Mouse (Mus musculus) limb, embryonic 15.5 days (tissue): ENCODE data around the gene Cpe. TPM values are rescaled to one million over a fixed set of nuclear protein-coding genes. Genes with fewer than 3 reads are reported as not detected.

ENCODE experiments used
- ATAC-seq: fragments of 200-750 bp; cut with Nextera tagmentation; 2 replicates; pipeline ENCODE4 v1.8.0; 2017; ENCODE audit warnings: low read depth, moderate TSS enrichment; ENCODE audit not compliant: insufficient number of reproducible peaks, low FRiP score, low TSS enrichment
- H3K27ac ChIP-seq: fragments of 300-500 bp; sonication (generic); 2 replicates; pipeline ENCODE4 v1.5.1; 2015; ENCODE audit warnings: moderate library complexity, mild to moderate bottlenecking, inconsistent platforms
- H3K27me3 ChIP-seq: fragments of 300-500 bp; sonication (generic); 2 replicates; pipeline ENCODE4 v1.6.1; 2015; ENCODE audit warnings: inconsistent platforms
- H3K36me3 ChIP-seq: fragments of 300-500 bp; sonication (generic); 2 replicates; pipeline ENCODE4 v1.6.1; 2015; ENCODE audit warnings: inconsistent platforms
- H3K4me1 ChIP-seq: fragments of 300-500 bp; sonication (generic); 2 replicates; pipeline ENCODE4 v1.6.1; 2015; ENCODE audit warnings: inconsistent platforms
- H3K4me2 ChIP-seq: fragments of 300-500 bp; sonication (generic); 2 replicates; pipeline ENCODE4 v1.6.1; 2015; ENCODE audit warnings: mild to moderate bottlenecking, inconsistent platforms
- H3K4me3 ChIP-seq: fragments of 300-500 bp; sonication (generic); 2 replicates; pipeline ENCODE4 v1.5.1; 2015; ENCODE audit warnings: mild to moderate bottlenecking, inconsistent platforms
- H3K9ac ChIP-seq: fragments of 300-500 bp; sonication (generic); 2 replicates; pipeline ENCODE4 v1.6.1; 2015; ENCODE audit warnings: inconsistent platforms
- H3K9me3 ChIP-seq: fragments of 300-500 bp; sonication (generic); 2 replicates; pipeline ENCODE4 v1.6.1; 2016; ENCODE audit warnings: inconsistent platforms
- WGBS: fragments of 180-500 bp; shearing (Covaris S2); methylation state at CpG from one replicate; pipeline ENCODE4 v1.1.7; 2015; 5-methylcytosine and 5-hydroxymethylcytosine counted together
- polyA plus RNA-seq: library from polyadenylated mRNA; unstranded; fragments of >200 nt; fragmentation: Nextera tagmentation; extraction: Ambion mirVana; gene quantifications from 2 replicates; pipeline ENCODE4 v1.2.1, GENCODE M21; 2015

Cpe gene
- polyA plus RNA-seq, 1 experiment from 2014 or later = 170 TPM

DNA sequence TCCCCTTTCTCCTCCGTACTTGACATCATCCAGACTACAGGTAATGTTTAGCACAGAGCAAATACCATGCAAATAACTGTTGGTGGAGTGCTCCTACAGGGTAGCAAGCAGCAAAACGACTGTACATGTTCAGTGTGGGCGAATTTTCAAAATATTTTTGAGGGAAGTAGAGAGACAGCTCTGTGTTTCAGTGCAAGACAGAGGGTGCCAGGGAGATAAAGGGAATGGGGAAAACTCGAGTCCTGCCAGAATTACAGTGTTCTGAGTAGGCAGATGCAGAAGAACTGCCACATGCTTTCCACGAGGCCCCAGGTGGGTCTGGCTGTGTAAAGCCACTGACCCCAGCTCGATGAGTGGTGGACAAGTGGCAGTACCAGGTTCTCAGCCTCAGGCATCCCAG lies 64.8 kb downstream of the Cpe start:
- ATAC-seq = no peak
- 80% methylated on average over 6 of the region's 6 CpGs for WGBS
- Histone ChIP-seq H3K9me3 (no peaks in the 10 kb centered on the region), H3K4me1 (no peaks in the 10 kb centered on the region), H3K9ac (no peak overlapping the region), H3K27me3 (no peaks in the 10 kb centered on the region), H3K36me3 (no peaks in the 10 kb centered on the region), H3K4me3 (no peak overlapping the region), H3K27ac (no peak overlapping the region), H3K4me2 (no peak overlapping the region)

DNA sequence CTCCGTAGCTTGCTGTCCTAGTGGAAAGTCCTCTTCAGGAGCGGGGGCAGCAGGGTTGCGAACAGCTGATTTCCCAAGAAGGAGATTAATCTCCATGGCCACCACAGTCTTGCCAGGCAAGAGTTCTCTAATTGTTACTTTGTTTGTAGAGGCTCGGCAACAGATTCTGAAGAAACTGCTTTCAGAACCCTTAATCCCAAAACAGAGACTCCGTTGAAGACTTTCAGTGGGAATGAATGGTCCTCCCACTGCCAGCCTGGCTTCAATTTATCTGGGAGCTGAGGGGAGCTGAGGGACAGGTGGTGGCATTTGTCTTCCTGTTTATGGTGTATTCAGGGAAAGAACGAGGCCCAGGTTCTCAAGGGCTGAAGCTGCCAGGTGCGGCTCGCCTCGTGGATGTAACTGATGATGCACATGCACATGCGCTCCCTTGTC lies 68.2 kb downstream of the Cpe start:
- 73% methylated on average over 10 of the region's 10 CpGs for WGBS
- no peak overlapping the region for H3K4me3 ChIP-seq
- no peaks in the 10 kb centered on the region for H3K36me3 ChIP-seq
- H3K4me1 ChIP-seq = no peaks in the 10 kb centered on the region
- no peak overlapping the region for H3K9ac ChIP-seq
- no peaks in the 10 kb centered on the region for H3K9me3 ChIP-seq
- ATAC-seq = no peak
- H3K27ac ChIP-seq = no peak overlapping the region
- no peaks in the 10 kb centered on the region for H3K27me3 ChIP-seq
- no peak overlapping the region for H3K4me2 ChIP-seq

DNA sequence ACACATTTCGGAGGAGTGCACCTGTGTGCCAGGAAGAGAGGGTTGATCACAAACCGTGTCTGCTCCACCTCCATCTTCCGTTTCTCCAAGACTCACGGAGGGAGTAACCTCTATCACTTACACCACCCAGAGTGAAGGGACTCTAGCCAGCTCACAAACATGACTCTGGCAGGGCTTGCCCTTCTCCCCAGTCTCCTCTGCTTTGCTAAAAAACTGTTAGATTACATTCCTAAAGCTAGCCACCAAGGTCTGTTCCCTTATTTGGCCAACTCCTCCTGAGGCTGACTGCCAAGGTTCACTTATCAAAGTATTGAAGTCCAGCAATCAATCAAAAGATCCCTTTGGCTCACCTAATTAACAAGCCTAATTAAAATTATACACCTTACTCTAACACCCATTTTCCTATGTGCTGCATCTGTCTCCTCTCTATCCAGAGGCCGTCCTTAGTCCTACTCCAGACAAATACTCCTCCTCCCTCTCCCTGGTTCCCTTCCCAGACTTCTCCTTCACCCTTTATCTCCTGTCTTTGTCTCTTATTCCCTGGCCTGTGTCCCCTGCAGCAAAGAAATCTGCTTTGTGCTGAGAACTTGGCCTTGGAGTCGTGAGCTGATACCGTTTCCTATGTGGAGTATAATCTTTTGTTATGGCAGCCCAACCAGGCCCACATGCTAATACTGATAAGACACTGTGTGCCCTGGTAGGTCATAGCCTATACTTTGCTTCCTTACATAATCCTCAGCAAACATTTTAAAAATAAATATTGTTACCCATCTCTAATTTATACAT lies 72.3 kb downstream of the Cpe start:
- Histone ChIP-seq H3K9ac (no peak overlapping the region), H3K4me2 (no peak overlapping the region), H3K9me3 (no peaks in the 10 kb centered on the region), H3K27ac (no peak overlapping the region), H3K4me1 (no peaks in the 10 kb centered on the region), H3K27me3 (no peaks in the 10 kb centered on the region), H3K4me3 (no peak overlapping the region), H3K36me3 (0 out of 2 replicates have a peak, but pooled peaks cover 4% of the 10 kb centered on the region)
- WGBS = 71% methylated on average over 7 of the region's 7 CpGs
- no peak for ATAC-seq

DNA sequence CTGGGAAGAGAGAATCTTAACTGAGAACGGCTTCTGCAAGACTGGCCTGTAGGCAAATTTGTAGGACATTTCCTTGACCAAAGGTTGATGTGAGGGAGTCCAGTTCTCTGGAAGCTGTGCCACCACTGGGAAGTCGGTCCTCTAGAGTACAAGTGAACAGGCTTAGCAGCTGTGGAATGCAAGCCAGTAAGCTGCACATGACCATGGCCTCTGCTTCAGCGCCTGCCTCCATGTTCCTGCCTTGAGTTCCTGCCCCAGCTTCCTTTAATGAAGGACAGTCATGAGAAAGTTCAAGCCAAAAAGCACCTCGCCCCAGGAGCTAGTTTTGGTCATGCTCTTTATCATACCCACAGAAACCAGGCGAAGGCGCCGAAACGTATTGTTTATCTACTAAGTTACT lies 73.2 kb downstream of the Cpe start:
- Histone ChIP-seq H3K27ac (no peak overlapping the region), H3K27me3 (no peaks in the 10 kb centered on the region), H3K4me3 (no peak overlapping the region), H3K4me1 (no peaks in the 10 kb centered on the region), H3K4me2 (no peak overlapping the region), H3K36me3 (peaks cover 9% of the 10 kb centered on the region), H3K9me3 (no peaks in the 10 kb centered on the region), H3K9ac (no peak overlapping the region)
- 93% methylated on average over 8 of the region's 8 CpGs for WGBS
- no peak for ATAC-seq

DNA sequence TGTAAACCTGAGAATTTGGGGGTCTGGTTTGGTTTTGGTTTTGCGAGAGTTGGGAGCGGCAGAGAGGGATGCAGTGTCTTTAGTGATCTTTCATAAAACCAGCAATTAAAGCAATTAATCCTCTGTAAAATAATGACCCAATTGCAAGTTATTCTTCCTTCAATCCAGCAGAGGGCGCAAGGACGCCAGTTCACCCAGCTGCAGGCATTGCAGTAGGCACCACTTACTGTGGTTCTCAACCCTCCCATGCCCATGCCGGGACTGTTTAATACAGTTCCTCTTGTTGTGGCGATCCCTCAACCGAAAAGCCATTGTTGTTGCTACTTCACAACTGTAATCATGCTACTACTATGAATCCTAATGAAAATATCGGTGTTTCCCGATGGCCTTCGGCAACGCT lies 74.2 kb downstream of the Cpe start:
- no peaks in the 10 kb centered on the region for H3K9me3 ChIP-seq
- no peak overlapping the region for H3K27ac ChIP-seq
- no peak overlapping the region for H3K4me3 ChIP-seq
- no peak for ATAC-seq
- peaks cover 9% of the 10 kb centered on the region for H3K36me3 ChIP-seq
- no peak overlapping the region for H3K9ac ChIP-seq
- H3K4me2 ChIP-seq = no peak overlapping the region
- WGBS = 48% methylated on average over 11 of the region's 11 CpGs
- H3K27me3 ChIP-seq = no peaks in the 10 kb centered on the region
- H3K4me1 ChIP-seq = no peaks in the 10 kb centered on the region

DNA sequence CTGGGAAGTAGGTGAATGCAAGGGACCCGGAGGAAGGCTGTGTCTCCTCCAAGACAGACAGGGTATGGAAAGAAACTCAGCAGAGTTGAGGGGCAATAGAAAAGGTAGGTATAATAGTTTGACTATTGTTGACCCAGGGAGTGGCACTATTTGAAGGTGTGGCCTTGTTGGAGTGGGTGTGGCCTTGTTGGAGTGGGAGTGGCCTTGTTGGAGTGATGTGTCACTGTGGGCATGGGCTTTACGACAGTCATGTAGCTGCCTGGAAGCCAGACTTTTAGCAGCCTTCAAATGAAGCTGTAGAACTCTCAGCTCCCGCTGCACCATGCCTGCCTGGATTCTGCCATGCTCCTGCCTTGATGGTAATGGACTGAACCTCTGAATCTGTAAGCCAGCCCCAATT lies 76.3 kb downstream of the Cpe start:
- 79% methylated on average over 3 of the region's 3 CpGs for WGBS
- no peaks in the 10 kb centered on the region for H3K4me1 ChIP-seq
- no peak for ATAC-seq
- H3K9me3 ChIP-seq = no peaks in the 10 kb centered on the region
- no peak overlapping the region for H3K27ac ChIP-seq
- H3K27me3 ChIP-seq = no peaks in the 10 kb centered on the region
- no peak overlapping the region for H3K9ac ChIP-seq
- H3K36me3 ChIP-seq = peaks cover 12% of the 10 kb centered on the region
- H3K4me2 ChIP-seq = no peak overlapping the region
- H3K4me3 ChIP-seq = no peak overlapping the region

DNA sequence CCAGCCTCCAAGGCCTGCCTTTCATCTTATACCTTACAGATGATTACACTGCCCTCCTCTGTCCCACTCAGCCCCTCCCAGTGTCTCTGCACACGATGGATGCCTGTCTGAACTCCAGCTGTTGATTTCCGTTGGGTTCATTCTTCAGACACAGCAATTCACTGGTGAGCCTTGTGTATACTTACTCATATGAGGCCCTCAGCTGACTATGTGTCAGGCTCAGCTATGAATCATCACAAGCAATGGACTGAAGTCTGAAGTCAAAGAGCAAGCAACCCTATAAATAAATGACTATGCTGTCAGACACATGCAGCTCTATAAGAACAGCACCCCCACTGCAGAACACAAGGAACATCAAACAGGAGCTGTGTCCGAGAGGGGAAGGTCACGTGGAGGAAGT lies 77.4 kb downstream of the Cpe start:
- ATAC-seq = no peak
- Histone ChIP-seq H3K27ac (no peak overlapping the region), H3K9me3 (no peaks in the 10 kb centered on the region), H3K36me3 (peaks cover 15% of the 10 kb centered on the region), H3K9ac (no peak overlapping the region), H3K4me1 (no peaks in the 10 kb centered on the region), H3K27me3 (no peaks in the 10 kb centered on the region), H3K4me3 (no peak overlapping the region), H3K4me2 (no peak overlapping the region)
- 74% methylated on average over 4 of the region's 4 CpGs for WGBS

DNA sequence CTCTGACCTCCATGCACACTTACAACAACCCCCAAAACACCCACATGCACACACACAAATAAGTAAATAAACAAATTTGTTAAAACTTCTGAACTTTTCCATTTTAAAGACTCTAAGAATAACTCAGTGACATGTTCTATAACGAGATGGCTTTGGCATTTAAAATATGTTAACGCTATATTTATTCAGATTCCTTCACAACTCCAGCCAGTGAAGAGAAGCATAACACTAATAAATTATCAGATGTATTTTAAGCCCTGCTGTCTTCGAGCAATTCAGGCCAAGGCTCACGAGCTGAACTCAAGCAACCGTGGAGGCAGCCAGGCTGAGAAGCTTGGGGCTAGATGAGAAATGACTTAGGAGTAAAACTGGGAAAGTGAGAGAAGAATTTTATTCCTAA lies 79.2 kb downstream of the Cpe start:
- ATAC-seq = no peak
- WGBS = 64% methylated on average over 5 of the region's 5 CpGs
- Histone ChIP-seq H3K27ac (no peak overlapping the region), H3K36me3 (peaks cover 15% of the 10 kb centered on the region), H3K27me3 (no peaks in the 10 kb centered on the region), H3K4me2 (no peak overlapping the region), H3K9ac (no peak overlapping the region), H3K4me3 (no peak overlapping the region), H3K4me1 (no peaks in the 10 kb centered on the region), H3K9me3 (no peaks in the 10 kb centered on the region)

DNA sequence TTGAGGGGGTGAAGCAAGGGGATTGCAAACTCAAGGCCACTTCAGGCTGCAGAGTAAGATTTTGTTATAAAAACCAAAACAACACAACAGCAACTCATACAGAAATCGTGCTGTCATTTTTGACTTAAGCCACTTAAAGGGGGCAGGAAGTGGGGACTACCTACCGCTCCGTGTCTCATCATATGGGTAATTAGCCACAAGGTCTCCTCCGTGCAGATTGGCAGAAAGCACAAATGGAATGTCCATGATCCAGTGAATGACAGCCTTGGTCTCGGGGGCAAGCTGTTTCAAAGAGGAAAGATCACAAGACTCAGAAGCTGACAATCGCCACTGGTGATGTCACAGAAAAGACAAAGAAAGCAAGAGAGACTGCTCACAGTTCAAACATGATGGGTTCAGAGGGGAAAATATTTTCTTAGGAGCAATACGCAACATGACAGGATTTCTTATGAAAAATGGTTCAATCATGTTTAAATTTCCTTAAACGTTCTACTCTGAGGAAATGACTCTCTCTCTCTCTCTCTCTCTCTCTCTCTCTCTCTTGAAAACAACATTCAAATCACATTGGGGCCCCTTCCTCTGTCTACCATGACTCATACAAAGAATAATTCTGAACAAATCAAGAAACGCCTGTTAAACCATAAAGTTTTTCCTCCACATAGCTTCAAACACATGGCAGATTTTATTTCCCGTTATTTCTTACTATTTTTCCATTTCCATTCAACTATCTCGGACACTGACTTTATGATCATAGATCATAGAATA lies 81.5 kb downstream of the Cpe start:
- no peak overlapping the region for H3K27ac ChIP-seq
- H3K4me3 ChIP-seq = no peak overlapping the region
- H3K9ac ChIP-seq = no peak overlapping the region
- no peak for ATAC-seq
- H3K36me3 ChIP-seq = peaks cover 12% of the 10 kb centered on the region
- no peaks in the 10 kb centered on the region for H3K27me3 ChIP-seq
- WGBS = 73% methylated on average over 11 of the region's 11 CpGs
- H3K4me2 ChIP-seq = no peak overlapping the region
- no peaks in the 10 kb centered on the region for H3K4me1 ChIP-seq
- H3K9me3 ChIP-seq = no peaks in the 10 kb centered on the region

DNA sequence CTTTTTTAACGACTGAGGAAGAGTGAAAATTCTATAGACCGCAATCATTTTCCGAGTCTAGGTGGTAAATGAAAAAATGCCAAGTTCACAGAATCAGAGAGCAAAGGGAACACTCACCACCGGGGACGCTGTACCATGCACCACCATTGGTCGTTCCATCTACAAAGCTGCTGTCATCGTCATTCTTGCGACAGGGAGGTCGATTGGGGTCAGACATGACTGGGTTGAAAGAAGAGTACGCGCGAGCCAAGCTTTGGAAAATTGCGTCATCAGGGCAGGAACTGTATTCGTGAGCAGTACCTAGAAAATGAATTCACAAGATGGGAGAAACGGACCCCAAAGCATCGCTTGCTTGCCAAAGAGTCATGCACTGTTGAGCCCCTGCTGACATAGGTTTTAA lies 83.9 kb downstream of the Cpe start:
- Histone ChIP-seq H3K9me3 (no peaks in the 10 kb centered on the region), H3K4me1 (no peaks in the 10 kb centered on the region), H3K9ac (no peak overlapping the region), H3K36me3 (peaks cover 15% of the 10 kb centered on the region; the same call in 1 of the 2 replicates), H3K4me3 (no peak overlapping the region), H3K27me3 (no peaks in the 10 kb centered on the region), H3K4me2 (no peak overlapping the region), H3K27ac (no peak overlapping the region)
- WGBS = 90% methylated on average over 16 of the region's 16 CpGs
- no peak for ATAC-seq

DNA sequence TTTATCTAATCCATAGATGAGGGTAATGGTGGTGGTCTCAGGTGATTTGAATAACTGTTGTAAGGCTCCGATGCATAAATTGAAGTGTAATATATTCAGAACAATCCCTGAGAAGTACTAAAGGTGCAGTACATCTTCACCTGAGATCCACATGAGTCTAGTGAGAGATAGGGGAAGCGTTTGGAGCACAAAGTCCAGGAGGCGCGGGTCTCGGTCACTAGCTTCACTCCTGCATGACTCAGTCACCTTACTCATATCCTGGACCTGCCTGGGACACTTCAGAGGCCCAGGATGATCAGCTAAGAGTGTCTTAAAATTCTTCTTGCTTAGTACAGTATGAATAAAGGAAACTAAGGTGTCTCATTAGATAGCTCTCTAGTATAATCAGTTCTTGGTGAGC lies 86.8 kb downstream of the Cpe start:
- no peaks in the 10 kb centered on the region for H3K4me1 ChIP-seq
- H3K9me3 ChIP-seq = no peaks in the 10 kb centered on the region
- H3K9ac ChIP-seq = no peak overlapping the region
- H3K4me3 ChIP-seq = no peak overlapping the region
- ATAC-seq = no peak
- whole genome bisulfite sequencing = 95% methylated on average over 5 of the region's 5 CpGs
- H3K27ac ChIP-seq = no peak overlapping the region
- no peaks in the 10 kb centered on the region for H3K27me3 ChIP-seq
- no peak overlapping the region for H3K4me2 ChIP-seq
- H3K36me3 ChIP-seq = peaks cover 16% of the 10 kb centered on the region

DNA sequence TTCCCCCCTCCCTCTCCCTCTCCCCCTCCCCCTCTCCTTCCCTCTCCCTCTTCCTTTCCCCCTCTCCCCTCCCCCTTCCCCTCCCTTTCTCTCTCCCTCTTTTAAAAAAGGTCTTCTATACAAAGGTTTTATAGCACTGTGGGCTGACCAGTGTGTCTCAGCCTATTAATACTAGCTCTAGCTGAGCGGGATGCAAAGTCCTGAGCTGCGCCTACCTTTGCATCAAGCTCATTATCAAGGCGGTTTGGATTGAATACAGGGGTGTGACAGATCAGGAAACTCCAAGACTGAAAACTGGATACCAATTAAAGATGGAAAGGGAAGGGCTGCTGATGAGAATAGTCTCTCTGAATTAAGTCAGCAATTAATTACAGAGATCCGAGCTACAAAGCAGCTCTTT lies 94.6 kb downstream of the Cpe start:
- Histone ChIP-seq H3K9ac (no peak overlapping the region), H3K4me3 (no peak overlapping the region), H3K27ac (no peak overlapping the region), H3K27me3 (no peaks in the 10 kb centered on the region), H3K36me3 (peaks cover 1% of the 10 kb centered on the region; the same call in 1 of the 2 replicates), H3K4me2 (no peak overlapping the region), H3K4me1 (no peaks in the 10 kb centered on the region), H3K9me3 (no peaks in the 10 kb centered on the region)
- 70% methylated on average over 4 of the region's 4 CpGs for WGBS
- no peak for ATAC-seq
